Mouse (Mus musculus): ENCODE measurements around the gene Rsph9. TPM values are rescaled to one million over a fixed set of nuclear protein-coding genes. Genes with fewer than 3 reads are reported as not detected.

Gene Rsph9
- total and polyA plus RNA-seq, 3 experiments = 0.29 TPM; not detected in 2

GRCm38 (mm10) chr17:46110402-46111289 lies 33.4 kb downstream of the Rsph9 start, which contains the start of gene Mrps18a:
Mrps18a (plus strand) TSS chr17:46110986.
- TF ChIP-seq POLR2A (IDR thresholded peaks at IDR 0.05; ENCODE audit: control insufficient read depth in 1 of 2, insufficient read depth in 1 of 2, low read depth in 1 of 2, low read length in 2 of 2, poor library complexity in 1 of 2) (peak; percentile 90 to 98), USF2 (IDR thresholded peaks at IDR 0.05; ENCODE audit: borderline replicate concordance in 1 of 2, insufficient read depth in 1 of 2, low read depth in 1 of 2, low read length in 2 of 2) (0 out of 4 replicates have a peak, but pooled peaks of 1 of the 2 experiments have one; percentile 40), MXI1 (IDR thresholded peaks at IDR 0.05; ENCODE audit: low read depth, low read length) (peak; percentile 97), SMC3 (IDR thresholded peaks at IDR 0.05; ENCODE audit: low read depth, low read length) (peak; percentile 29), MAX (IDR thresholded peaks at IDR 0.05; ENCODE audit: low read length) (peak; percentile 90), MAZ (IDR thresholded peaks at IDR 0.05; ENCODE audit: low read depth, low read length) (peak; percentile 79; the same call in 1 of the 2 replicates), POLR2AphosphoS2 (IDR thresholded peaks at IDR 0.05; ENCODE audit: low read length) (peak; percentile 86), HCFC1 (IDR thresholded peaks at IDR 0.05; ENCODE audit: low read depth, low read length) (peak; percentile 95), RCOR1 (IDR thresholded peaks at IDR 0.05; ENCODE audit: low read depth, low read length) (no peak; the same call in 1 of the 2 replicates), EP300 (IDR thresholded peaks at IDR 0.05; ENCODE audit: low read depth in 1 of 2, low read length in 2 of 2) (peak in 1 of 2 experiments; percentile 19; a peak in 1 of 4 replicates), UBTF (IDR thresholded peaks at IDR 0.05; ENCODE audit: borderline replicate concordance, insufficient read depth, low read depth, low read length) (no peak), CTCF (IDR thresholded peaks at IDR 0.05 in 2 of 3, conservative IDR thresholded peaks at IDR 0.05 in 1 of 3; ENCODE audit: control insufficient read depth in 1 of 3, insufficient read depth in 1 of 3, low read depth in 2 of 3, low read length in 3 of 3, poor library complexity in 1 of 3, severe bottlenecking in 1 of 3) (peak in 1 of 3 experiments; percentile 37; a peak in 3 of 6 replicates), ETS1 (IDR thresholded peaks at IDR 0.05; ENCODE audit: low read depth, low read length) (0 out of 2 replicates have a peak, but pooled peaks have one; percentile 19), SIN3A (IDR thresholded peaks at IDR 0.05; ENCODE audit: low read length) (peak; percentile 97), ZMIZ1 (IDR thresholded peaks at IDR 0.05; ENCODE audit: low read depth, low read length) (peak; percentile 58; the same call in 1 of the 2 replicates), MYB (IDR thresholded peaks at IDR 0.05; ENCODE audit: low read depth, low read length) (no peak), CHD2 (IDR thresholded peaks at IDR 0.05; ENCODE audit: low read length) (peak; percentile 20; the same call in 1 of the 2 replicates), USF1 (IDR thresholded peaks at IDR 0.05; ENCODE audit: low read depth, low read length) (peak; percentile 93), KAT2A (conservative IDR thresholded peaks at IDR 0.05; ENCODE audit: low read depth, low read length) (peak; percentile 81; the same call in 1 of the 2 replicates), ZNF384 (IDR thresholded peaks at IDR 0.05; ENCODE audit: low read depth, low read length) (no peak), E2F4 (IDR thresholded peaks at IDR 0.05; ENCODE audit: borderline replicate concordance, low read depth, low read length) (no peak), CHD1 (IDR thresholded peaks at IDR 0.05; ENCODE audit: low read depth, low read length) (no peak), TBP (IDR thresholded peaks at IDR 0.05; ENCODE audit: low read depth, low read length) (peak; percentile 85), NRF1 (IDR thresholded peaks at IDR 0.05; ENCODE audit: insufficient read depth, low read depth, low read length, poor library complexity, severe bottlenecking) (peak; percentile 81), MYC (IDR thresholded peaks at IDR 0.05; ENCODE audit: low read depth, low read length) (peak; percentile 93), ELF1 (IDR thresholded peaks at IDR 0.05; ENCODE audit: low read depth, low read length) (peak; percentile 85), GABPA (IDR thresholded peaks at IDR 0.05; ENCODE audit: low read depth, low read length) (no peak), TCF12 (IDR thresholded peaks at IDR 0.05; ENCODE audit: low read depth, low read length) (peak; percentile 78), NELFE (IDR thresholded peaks at IDR 0.05; ENCODE audit: low read depth, low read length) (peak; percentile 97)
- Histone ChIP-seq H3K27me3 (ENCODE audit: control insufficient read depth in 1 of 2, insufficient read depth in 2 of 2, low read length in 2 of 2) (no peaks in the 10 kb centered on the region; a peak in 1 of 4 replicates), H3K27ac (ENCODE audit: control insufficient read depth, low read depth, low read length) (peak within 1 kb of the TSS; percentile 87), H3K9me3 (replicated peaks; ENCODE audit: insufficient read depth, low read length) (no peaks in the 10 kb centered on the region), H3K4me3 (ENCODE audit: control insufficient read depth in 1 of 2, insufficient read depth in 1 of 2, low read depth in 2 of 2, low read length in 2 of 2) (peak within 1 kb of the TSS; percentile 63 to 90), H3K79me2 (ENCODE audit: control insufficient read depth, insufficient read depth, low read length, poor library complexity) (peaks cover 29% of the 10 kb centered on the region), H3K4me1 (ENCODE audit: control insufficient read depth in 1 of 2, insufficient read depth in 2 of 2, low read length in 2 of 2) (peaks cover 4 to 12% of the 10 kb centered on the region in 2 experiments; a peak in 2 of 4 replicates), H3K9ac (ENCODE audit: control insufficient read depth, low read depth, low read length, poor library complexity, severe bottlenecking) (peak within 1 kb of the TSS; percentile 96), H3K36me3 (ENCODE audit: control insufficient read depth in 1 of 2, insufficient read depth in 2 of 2, low read length in 2 of 2) (peaks cover 0 to 8% of the 10 kb centered on the region in 2 experiments; a peak in 2 of 4 replicates)
- DNase-seq (ENCODE audit: low read depth, low spot score) = peak; percentile 92
